Mouse (Mus musculus) inflammation-experienced regulatory T-cells, adult 6 months (primary cell): ENCODE results near the gene Dyrk1b. TPM values are rescaled to one million over a fixed set of nuclear protein-coding genes. Genes with fewer than 3 reads are reported as not detected.
"Not testable (repeated sequence)": the region's sequence is repeated elsewhere in the genome, so short reads cannot be mapped to it uniquely, and the experiment has no call there.

Source experiments
- ATAC-seq: one replicate; pipeline ENCODE4 v1.8.0; 2017
- polyA plus RNA-seq, 3 experiments: library from polyadenylated mRNA; unstranded; fragments of 100-300 nt; shearing (Covaris generic); gene quantifications; one replicate each; pipeline ENCODE4 v1.2.1; 2017

The Dyrk1b gene
- polyA plus RNA-seq, 3 experiments from 2014 or later: 0.95 to 1.8 (median 1.3) TPM

DNA sequence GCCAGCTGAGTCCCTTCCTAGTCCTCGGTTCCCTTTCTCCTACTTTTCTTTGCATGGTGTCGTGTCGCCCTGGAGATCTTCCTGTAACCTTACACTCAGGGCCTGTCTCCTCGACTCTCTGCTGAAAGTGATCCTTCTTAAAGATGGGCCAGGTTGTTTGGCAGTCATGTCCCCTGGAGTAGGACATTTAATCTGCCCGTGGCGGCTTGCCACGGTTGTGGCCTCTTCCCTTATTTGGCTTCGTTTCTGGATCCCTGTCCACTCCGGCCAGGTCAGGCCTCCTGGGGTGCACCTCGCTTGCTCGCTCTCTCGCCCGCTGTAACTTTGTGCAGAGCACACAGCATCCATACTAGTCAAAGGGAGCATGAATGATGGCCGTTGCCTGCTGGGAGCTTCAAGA, 17.3 kb downstream of the Dyrk1b start:
- ATAC-seq: no peak

DNA sequence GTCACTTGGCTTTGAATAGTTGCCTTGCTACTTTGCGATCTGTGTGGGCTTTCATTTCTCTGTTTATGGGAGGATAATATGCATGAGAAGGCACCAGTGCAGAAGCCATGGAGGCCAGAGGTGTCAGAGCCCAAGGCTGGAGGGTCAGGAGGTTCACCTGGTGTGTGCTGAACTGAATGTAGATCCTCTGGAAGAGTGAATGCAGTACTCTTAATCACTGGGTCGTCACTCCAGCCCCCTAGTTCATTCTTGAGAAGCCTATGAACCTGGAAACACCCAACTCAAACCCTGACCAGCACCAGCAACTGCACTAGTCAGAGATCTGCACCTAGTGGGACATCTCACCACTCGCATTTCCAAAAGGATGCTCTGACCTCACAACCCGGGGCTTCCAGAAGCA, 19.8 kb downstream of the Dyrk1b start:
- no peak for ATAC-seq

DNA sequence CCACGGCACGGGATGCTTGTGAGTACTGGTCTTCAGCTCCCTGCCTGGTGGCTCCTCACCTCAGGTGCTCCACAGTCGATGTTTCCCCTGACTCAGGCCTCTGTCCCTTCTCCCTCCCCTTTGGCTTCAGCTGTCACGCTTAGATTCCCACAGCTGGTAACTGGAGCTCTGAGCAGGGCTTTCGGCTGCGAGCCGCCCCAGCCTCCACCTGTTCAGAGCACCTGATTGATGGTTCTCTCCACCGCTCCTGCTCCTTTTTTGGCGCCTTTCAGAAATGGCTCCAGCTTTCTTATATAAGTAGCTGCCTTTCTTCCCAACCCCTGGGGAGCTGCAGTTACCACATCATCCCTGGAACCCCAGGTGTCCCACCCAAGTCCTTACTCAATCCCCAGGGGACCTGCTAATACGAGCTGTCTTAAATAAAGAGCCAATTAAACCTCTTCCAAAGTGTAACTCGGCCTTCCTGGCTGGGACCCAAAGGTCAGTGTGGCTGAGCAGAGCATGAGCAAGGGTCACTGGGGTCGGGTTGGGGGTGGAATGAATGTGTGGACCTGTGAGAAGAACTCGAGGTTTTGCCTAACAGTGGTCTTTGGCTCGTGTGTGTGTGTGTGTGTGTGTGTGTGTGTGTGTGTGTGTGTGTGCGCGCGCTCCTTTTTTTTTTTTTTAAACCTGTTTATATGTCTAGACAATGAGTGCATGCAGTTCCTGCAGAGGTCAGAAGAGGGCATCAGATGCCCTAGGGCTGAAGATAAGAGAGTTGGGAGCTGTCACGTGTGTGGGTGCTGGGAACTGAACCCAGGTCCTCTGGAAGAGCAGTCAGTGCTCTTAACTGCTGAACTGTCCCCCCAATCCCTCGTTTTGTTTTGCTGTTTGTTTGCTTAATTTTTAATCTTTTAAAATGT, 24.2 kb downstream of the Dyrk1b start:
- no peak for ATAC-seq

DNA sequence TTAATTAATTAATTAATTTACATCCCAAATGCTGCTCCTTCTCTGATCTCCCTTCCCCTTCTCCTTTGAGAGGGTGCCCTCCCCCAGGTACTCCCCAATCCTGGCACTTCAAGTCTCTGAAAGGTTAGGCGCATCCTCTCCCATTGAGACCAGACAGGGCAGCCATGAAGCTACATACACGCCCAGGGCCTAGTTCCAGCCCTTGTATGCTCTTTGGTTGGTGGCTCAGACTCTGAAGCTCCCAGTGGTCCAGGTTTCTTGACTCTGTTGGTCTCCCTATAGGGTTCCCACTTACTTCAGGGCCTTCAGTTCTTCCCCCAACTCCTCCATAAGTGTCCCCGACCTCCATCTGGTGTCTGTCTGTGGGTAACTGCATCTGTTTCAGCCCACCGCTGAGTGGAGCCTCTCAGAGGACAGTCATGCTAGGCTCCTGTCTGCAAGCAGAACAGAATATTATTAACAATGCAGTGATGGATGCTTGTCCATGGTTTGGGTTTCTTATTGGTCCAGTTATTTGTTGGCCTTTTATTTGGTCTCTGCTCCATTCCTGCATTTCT, 26.9 kb downstream of the Dyrk1b start:
- no peak for ATAC-seq

DNA sequence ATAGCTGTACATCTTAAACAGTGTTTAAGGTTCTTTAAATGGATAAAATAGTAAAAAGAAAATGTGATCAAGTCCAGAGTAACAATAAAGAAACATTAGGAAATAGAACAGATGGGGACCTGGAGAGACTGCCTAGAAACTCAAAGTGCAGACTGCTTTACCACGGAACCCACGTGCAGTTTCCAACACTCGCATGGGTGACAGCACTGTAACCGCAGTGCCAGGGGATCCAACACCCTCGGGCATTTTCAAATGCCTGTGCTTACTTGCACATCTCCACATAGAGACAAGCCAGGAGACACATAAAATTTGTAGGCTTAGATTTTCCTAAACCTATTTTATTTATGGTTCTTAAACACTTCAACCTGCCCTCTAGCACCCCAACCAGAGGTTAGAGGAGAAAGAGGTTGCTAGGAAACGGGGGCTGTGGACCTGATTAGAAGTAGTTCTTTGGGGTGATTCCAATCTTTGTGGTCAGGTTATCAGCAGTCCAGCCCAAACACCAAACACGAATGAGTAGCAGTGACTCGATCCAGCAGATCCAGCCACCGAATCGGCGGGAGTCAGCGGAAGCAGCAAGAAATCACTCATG, 29.2 kb downstream of the Dyrk1b start:
- ATAC-seq: peak; percentile 28

DNA sequence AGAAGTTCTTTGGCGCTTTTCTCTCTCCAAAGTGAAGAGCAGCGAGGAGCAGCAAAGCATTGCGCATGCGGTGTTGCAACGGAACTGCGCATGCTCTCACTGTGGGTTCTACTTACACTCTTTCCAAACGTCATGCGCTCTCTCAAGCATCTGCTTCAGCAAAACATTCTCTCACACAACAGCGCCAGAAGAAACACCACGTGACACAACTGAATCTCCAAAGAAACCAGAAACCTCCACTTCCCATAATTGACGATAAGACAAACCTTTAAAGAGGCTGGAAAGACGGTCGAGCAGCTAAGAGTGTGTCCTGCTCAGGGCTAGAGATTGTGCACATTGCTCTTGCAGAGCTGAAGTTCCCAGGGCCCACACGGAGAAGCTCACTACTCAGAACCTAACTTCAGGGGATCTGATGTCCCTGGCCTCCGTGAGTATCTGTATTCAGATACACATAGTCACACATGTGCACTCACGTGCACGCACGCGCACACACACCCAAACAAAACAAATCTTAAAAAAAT, 29.8 kb downstream of the Dyrk1b start:
- ATAC-seq: peak; percentile 75

DNA sequence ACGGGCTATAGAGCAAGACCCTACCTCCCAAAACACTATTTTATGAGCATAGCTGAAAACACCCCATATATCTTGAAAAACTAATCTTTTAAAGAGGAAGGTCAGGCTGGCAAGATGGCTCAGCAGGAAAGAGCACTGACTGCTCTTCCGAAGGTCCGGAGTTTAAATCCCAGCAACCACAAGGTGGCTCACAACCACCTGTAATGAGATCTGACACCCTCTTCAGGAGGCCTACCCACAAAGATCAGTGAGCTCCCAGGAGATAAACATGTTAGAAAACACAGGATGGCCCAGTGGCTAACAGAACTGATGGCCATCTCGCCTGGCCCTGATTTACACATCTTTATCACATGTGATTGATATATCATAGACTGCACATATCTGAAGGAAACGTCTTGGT, 31.5 kb downstream of the Dyrk1b start:
- ATAC-seq: no peak

DNA sequence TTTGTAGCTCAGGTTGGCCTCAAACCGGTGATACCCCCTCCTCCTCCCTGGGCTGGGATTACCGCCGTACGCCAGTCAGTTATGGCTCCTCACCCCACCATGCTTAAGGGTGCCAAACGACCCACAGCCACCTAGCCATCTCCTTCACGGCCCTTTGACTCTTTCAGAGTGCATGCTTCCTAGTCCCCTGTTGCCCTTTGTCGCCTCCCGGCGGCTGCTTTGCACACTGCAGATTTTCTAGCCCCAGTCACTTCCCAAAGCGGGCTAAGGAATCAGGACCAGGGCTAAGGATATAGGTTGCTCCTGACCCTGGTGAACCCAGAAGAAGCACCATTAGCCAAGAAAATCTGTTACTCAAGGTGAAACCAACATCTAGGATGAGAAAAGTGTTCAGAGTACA, 34.9 kb downstream of the Dyrk1b start:
- ATAC-seq: peak; percentile 60

DNA sequence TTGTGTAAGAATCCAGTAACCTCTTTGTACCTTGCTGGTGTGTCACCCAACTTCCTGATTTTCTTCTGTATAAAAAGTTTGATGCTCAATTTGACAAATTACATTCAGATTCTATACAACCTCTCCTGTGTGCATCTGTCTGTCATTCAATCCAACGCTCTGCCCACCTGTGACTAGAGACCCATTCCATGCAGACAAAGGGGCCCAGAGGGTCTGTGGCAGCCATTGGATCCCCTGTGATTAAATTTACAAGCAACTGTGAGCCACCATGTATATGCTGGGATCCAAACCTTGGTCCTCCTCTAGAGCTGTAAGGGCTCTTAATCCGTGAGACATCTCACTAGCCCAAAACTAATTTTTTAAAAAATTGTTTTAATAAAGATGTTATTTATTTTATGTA, 36.7 kb downstream of the Dyrk1b start:
- not testable (repeated sequence) for ATAC-seq

DNA sequence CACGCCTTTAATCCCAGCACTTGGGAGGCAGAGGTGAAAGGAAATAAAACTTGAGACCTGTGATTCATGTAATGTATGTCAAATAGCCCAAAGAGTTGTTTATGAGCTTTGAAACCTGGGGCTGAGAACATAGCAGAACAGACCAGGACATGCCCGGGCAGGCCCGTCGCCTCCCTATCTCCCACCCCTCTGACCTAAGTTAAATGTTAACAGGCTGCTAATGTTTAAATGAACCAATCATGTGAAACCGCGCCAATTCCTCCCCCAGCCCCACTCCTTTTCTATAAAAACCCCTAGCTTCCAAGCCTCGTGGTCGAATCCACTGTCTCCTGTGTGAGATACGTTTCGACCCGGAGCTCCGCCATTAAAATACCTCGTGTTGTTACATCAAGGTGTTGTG, 38.5 kb downstream of the Dyrk1b start:
- not testable (repeated sequence) for ATAC-seq

DNA sequence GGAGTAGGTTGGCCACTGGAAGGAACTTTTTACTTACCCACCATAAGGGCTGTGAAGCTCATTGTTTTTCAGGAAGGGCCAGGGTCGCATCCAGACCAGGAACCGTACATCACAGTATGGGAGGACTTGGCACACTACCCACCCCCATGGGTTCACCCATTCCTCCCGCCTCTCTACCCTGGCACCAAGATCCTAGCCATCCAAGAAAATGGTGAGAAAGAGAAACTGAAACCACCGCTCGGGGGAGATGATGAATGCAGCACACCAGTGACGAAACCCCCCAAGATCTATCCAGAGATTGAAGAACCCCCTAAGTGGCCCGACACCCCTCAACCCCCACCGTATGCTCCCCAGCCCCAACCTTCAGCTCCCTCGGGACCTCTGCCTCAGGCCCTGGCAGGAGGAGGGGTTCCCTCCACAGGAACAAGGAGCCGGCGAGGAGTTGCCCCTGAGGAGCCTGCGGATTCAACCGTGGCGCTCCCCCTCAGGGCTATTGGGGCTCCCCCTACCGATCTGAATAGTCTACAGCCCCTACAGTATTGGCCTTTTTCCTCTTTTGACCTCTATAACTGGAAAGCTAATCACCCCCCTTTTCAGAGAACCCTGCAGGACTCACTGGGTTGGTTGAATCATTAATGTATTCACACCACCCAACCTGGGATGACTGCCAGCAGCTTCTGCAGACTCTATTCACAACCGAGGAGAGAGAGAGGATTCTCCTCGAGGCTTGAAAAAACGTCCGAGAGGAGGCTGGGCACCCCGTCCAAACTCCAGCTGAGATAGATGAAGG, 39.9 kb downstream of the Dyrk1b start:
- not testable (repeated sequence) for ATAC-seq

DNA sequence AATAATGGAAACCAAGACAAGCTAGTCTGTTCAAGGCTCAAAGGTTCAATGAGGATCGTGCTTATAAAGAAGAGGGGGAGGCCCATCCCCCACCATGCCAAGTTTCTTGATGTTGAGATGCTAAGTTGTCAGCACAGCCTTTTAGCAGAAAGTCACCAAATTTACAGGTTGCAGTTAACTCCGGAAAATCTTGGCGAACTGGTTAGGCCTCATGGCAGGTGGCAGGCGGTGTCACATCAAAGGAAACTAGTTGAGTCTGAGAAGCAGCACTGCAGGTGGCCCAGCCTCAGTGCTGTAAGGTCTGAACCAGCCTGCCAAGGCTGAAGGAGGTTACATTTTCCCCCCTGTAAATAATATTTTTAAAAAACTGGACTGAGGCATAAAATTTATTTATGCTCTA, 47.6 kb downstream of the Dyrk1b start:
- ATAC-seq: not testable (repeated sequence)

DNA sequence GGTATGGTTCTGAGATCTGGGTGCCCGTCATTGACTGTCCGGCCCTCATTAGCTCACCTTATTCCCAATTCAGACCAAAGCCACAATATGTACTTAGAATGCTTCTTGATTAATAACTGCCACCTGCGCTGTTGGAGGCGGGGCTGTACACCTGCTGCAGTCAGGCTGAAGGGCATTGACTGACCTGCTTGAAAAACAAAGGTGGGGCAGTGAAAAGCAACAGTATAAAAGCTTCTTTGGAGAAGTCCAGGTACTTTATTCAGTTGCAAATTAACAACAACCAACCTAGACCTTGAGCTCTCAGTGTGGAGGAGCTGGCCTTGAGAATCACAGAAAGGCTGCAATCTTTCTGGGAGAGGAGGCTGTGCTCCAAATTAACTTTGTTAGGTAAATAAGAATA, 48.2 kb downstream of the Dyrk1b start:
- ATAC-seq: not testable (repeated sequence)

Other genes starting within 250 kb of the Dyrk1b start
- 10 to 100 TPM; 31.7 to 39.9 (median 33.7) TPM for gene Zfp780b, start 200.3 kb upstream of the Dyrk1b start, polyA plus RNA-seq
- gene Zfp850, start 165.4 kb upstream of the Dyrk1b start, polyA plus RNA-seq: 1 to 10 TPM; 5.0 to 6.4 (median 5.9) TPM
- 100 to 1,000 TPM; 176 to 203 (median 189) TPM for gene Psmc4, start 129.4 kb upstream of the Dyrk1b start, polyA plus RNA-seq
- not detected for gene Fcgbp, start 108.2 kb upstream of the Dyrk1b start, polyA plus RNA-seq
- gene 9530053A07Rik, start 50.0 kb upstream of the Dyrk1b start, polyA plus RNA-seq: not detected
- 10 to 100 TPM; 37.8 to 61.3 (median 61.2) TPM for gene Fbl, start 9.8 kb upstream of the Dyrk1b start, polyA plus RNA-seq
- gene Eid2, start 88.4 kb downstream of the Dyrk1b start, polyA plus RNA-seq: under 1 TPM; 0.25 to 0.84 (median 0.81) TPM
- gene Eid2b, start 98.3 kb downstream of the Dyrk1b start, polyA plus RNA-seq: 1 to 10 TPM in 1 of 3 experiments, under 1 TPM in 2; 0.34 to 1.7 (median 0.44) TPM
- not detected for gene Selenov, start 111.7 kb downstream of the Dyrk1b start, polyA plus RNA-seq
- not detected for gene Dll3, start 122.8 kb downstream of the Dyrk1b start, polyA plus RNA-seq
- 10 to 100 TPM; 27.6 to 39.1 (median 36.4) TPM for gene Timm50, start 132.6 kb downstream of the Dyrk1b start, polyA plus RNA-seq
- gene Supt5, start 159.3 kb downstream of the Dyrk1b start, polyA plus RNA-seq: 100 to 1,000 TPM in 2 of 3 experiments, 10 to 100 TPM in 1; 95.7 to 122 (median 120) TPM
- gene Rps16, start 171.2 kb downstream of the Dyrk1b start, polyA plus RNA-seq: 1,000 to 10,000 TPM in 2 of 3 experiments, 100 to 1,000 TPM in 1; 937 to 1,605 (median 1,546) TPM
- gene Plekhg2, start 193.1 kb downstream of the Dyrk1b start, polyA plus RNA-seq: 100 to 1,000 TPM in 1 of 3 experiments, 10 to 100 TPM in 2; 48.5 to 102 (median 74.0) TPM
- 100 to 1,000 TPM; 100 to 211 (median 148) TPM for gene Zfp36, start 200.8 kb downstream of the Dyrk1b start, polyA plus RNA-seq
- gene Med29, start 213.2 kb downstream of the Dyrk1b start, polyA plus RNA-seq: 10 to 100 TPM; 26.2 to 33.0 (median 32.5) TPM
- 10 to 100 TPM; 46.2 to 59.4 (median 51.8) TPM for gene Paf1, start 213.5 kb downstream of the Dyrk1b start, polyA plus RNA-seq